Mouse (Mus musculus): ENCODE results near the gene Xpc.
A peak's percentile ranks its signal among the peaks of the same experiment; 100 is the strongest.

Xpc gene

DNA sequence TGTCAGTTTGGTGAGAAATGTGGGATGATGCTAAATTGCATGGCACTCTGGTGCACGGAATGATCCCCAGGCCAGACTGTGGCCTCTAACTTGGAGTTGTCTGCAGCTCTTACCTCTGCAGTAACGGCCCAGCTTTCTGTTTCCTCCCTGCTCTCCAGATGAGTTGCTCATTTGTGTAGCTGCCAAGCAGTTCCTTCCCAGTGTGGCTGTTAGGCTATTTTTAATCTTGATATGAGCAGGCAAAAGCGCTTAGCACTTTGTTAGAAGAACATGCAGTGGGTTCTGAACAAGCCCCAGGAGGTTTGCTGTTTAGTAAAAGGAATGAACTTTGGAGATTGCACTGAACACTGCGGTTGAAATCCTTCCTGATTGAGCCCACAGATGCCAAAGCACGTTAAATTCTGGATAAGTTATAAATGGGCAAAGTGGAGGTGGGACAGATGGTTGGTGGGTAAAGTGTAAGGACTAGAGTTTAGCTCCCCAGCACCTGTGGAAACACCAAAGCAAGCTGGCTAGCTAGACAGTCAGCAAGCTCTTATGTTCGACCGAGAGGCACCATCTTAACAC lies 2.8 kb upstream of the Xpc start:
- TF ChIP-seq NANOG (IDR thresholded peaks at IDR 0.05; ENCODE audit: borderline replicate concordance, low read length) (no peak), CTCF (conservative IDR thresholded peaks at IDR 0.05; ENCODE audit: low read length) (no peak), POU5F1 (IDR thresholded peaks at IDR 0.05; ENCODE audit: borderline replicate concordance, low read length) (no peak)
- Histone ChIP-seq H3K27me3 (ENCODE audit: insufficient read depth, low read length) (no peaks in the 10 kb centered on the region), H3K4me1 (replicated peaks; ENCODE audit: low read depth, low read length) (peaks cover 30% of the 10 kb centered on the region), H3K36me3 (ENCODE audit: insufficient read depth, low read length) (peaks cover 66% of the 10 kb centered on the region), H3K4me3 (replicated peaks; ENCODE audit: low read length) (no peak overlapping the region), H3K9me3 (ENCODE audit: low read length) (no peaks in the 10 kb centered on the region)

DNA sequence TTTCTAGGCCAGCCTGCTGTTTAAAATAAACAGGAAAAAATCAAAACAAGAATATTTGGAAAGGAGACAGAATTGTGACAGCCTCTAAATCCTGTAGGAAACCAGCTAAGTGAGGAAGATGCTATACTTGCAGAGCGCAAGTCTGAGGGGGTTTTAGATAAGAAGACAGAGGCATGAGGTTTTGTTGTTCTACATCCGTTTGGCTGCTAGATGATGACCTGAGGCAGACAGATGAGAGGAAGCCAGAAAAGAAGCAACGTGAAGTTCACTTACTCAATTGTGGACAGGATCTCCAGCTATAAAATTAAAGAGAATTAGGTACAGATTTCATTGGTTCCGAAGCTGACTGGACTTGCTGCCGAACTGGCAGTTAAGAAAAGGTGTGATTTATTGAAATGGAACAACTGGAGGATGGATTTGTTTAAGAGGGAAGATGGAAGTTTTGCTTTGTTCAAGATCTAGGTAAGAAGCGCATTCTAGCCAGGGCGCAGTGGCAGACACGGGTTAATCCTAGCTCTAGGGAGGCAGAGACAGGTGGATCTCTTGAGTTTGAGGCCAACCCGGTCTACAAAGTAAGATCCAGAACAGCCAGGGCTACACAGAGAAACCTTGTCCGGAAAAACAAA lies 838 bp downstream of the Xpc start:
- Histone ChIP-seq H3K36me3 (ENCODE audit: insufficient read depth, low read length) (peaks cover 58% of the 10 kb centered on the region), H3K4me3 (replicated peaks; ENCODE audit: low read length) (peak overlapping the region; percentile 97), H3K4me1 (replicated peaks; ENCODE audit: low read depth, low read length) (peaks cover 46% of the 10 kb centered on the region), H3K9me3 (ENCODE audit: low read length) (no peaks in the 10 kb centered on the region), H3K27me3 (ENCODE audit: insufficient read depth, low read length) (no peaks in the 10 kb centered on the region)
- TF ChIP-seq POU5F1 (IDR thresholded peaks at IDR 0.05; ENCODE audit: borderline replicate concordance, low read length) (no peak), NANOG (IDR thresholded peaks at IDR 0.05; ENCODE audit: borderline replicate concordance, low read length) (no peak), CTCF (conservative IDR thresholded peaks at IDR 0.05; ENCODE audit: low read length) (no peak)

DNA sequence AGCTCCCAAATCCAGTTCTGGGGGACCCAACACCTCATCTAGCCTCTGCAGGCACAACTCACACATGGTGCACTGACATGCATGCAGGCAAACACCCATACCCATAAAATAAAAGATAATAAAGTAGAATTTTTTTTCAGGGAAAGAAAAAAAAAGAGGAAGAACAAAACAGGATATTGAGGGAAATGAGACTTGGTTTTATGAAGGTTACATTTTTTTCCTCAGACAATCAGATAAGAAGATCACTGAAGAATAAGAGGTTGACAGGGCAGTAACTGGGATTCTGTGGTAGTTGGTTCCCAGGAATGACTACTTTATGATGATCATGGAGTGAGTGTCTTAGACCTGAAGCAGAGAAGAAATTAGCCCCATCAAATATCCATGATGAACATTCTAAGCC lies 1.6 kb downstream of the Xpc start:
- TF ChIP-seq POU5F1 (IDR thresholded peaks at IDR 0.05; ENCODE audit: borderline replicate concordance, low read length) (no peak), NANOG (IDR thresholded peaks at IDR 0.05; ENCODE audit: borderline replicate concordance, low read length) (no peak), CTCF (conservative IDR thresholded peaks at IDR 0.05; ENCODE audit: low read length) (no peak)

DNA sequence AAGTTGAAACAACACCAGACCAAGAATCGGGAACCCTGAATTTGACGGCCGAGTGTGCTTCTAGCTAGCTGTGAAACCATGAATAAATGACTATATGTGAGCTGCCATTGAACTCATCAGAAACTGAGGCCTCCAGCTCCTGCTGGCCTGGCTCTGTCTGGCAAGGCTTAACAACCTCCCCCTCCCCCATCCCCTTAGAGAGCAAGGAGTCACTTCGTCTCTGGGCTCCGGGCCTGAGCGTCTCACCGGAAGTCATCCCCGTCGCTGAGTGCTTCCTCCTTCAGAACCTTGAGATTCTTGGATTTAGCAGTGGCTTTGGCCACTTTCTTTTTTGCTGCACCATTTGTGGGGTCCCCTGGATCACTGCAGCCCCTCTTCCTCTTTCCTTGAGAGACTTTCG lies 5.5 kb downstream of the Xpc start:
- Histone ChIP-seq H3K27me3 (ENCODE audit: insufficient read depth, low read length) (no peaks in the 10 kb centered on the region), H3K36me3 (ENCODE audit: insufficient read depth, low read length) (peaks cover 77% of the 10 kb centered on the region), H3K4me3 (replicated peaks; ENCODE audit: low read length) (no peak overlapping the region), H3K9me3 (ENCODE audit: low read length) (no peaks in the 10 kb centered on the region), H3K4me1 (replicated peaks; ENCODE audit: low read depth, low read length) (peaks cover 39% of the 10 kb centered on the region)
- TF ChIP-seq POU5F1 (IDR thresholded peaks at IDR 0.05; ENCODE audit: borderline replicate concordance, low read length) (no peak), CTCF (conservative IDR thresholded peaks at IDR 0.05; ENCODE audit: low read length) (no peak), NANOG (IDR thresholded peaks at IDR 0.05; ENCODE audit: borderline replicate concordance, low read length) (no peak)

More for the DNA sequence above, 1.6 kb downstream of the Xpc start:
- Histone ChIP-seq H3K4me3 (replicated peaks; ENCODE audit: low read length) (no peak overlapping the region), H3K27me3 (ENCODE audit: insufficient read depth, low read length) (no peaks in the 10 kb centered on the region), H3K4me1 (replicated peaks; ENCODE audit: low read depth, low read length) (peaks cover 50% of the 10 kb centered on the region), H3K36me3 (ENCODE audit: insufficient read depth, low read length) (peaks cover 58% of the 10 kb centered on the region), H3K9me3 (ENCODE audit: low read length) (no peaks in the 10 kb centered on the region)

DNA sequence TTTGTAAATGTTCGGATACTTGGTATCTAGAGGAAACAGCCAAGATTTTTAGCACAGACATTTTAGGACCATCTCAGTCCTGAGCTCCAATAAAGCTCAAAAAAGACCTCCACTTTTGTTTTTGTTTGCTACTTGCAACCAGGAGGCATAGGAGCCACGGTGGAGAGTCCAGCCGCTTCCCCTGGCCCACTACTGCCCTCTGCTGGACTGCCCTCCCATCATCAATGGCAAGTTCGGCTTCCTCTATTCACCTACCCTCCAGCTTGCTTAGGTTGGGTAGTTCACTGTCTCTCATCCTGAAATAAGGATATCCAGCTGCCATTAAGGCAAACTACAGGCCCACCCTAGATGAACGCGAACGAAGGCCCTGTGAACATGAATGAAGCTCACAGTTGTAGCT lies 6.4 kb downstream of the Xpc start:
- Histone ChIP-seq H3K4me1 (replicated peaks; ENCODE audit: low read depth, low read length) (peaks cover 30% of the 10 kb centered on the region), H3K27me3 (ENCODE audit: insufficient read depth, low read length) (no peaks in the 10 kb centered on the region), H3K9me3 (ENCODE audit: low read length) (no peaks in the 10 kb centered on the region), H3K36me3 (ENCODE audit: insufficient read depth, low read length) (peaks cover 85% of the 10 kb centered on the region), H3K4me3 (replicated peaks; ENCODE audit: low read length) (no peak overlapping the region)
- peak; percentile 79 for TF ChIP-seq CTCF (conservative IDR thresholded peaks at IDR 0.05; ENCODE audit: low read length)
- TF ChIP-seq NANOG (IDR thresholded peaks at IDR 0.05; ENCODE audit: borderline replicate concordance, low read length), result no peak

DNA sequence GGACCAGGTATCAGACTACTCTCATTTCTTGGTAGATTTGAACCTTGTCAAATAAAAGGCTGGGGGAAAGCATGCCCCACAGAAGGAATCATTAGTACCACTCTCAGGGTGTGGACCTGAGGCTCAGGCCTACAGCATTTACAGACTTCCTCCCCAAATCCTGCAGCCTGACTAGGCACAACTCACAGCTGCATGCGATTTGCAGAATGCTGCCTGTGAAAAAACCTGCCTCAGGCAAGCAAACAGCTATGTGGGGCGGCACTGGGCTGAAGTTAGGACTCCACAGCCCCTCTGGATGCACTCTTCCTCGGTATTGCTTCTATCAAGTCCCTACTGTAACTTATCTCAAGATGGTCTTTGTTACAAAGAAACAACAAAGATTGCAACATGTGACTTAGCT lies 7.6 kb downstream of the Xpc start:
- no peak for TF ChIP-seq CTCF (conservative IDR thresholded peaks at IDR 0.05; ENCODE audit: low read length)
- TF ChIP-seq POU5F1 (IDR thresholded peaks at IDR 0.05; ENCODE audit: borderline replicate concordance, low read length), result no peak
- TF ChIP-seq NANOG (IDR thresholded peaks at IDR 0.05; ENCODE audit: borderline replicate concordance, low read length), result no peak
- Histone ChIP-seq H3K36me3 (ENCODE audit: insufficient read depth, low read length) (peaks cover 91% of the 10 kb centered on the region), H3K4me3 (replicated peaks; ENCODE audit: low read length) (no peak overlapping the region), H3K27me3 (ENCODE audit: insufficient read depth, low read length) (no peaks in the 10 kb centered on the region), H3K9me3 (ENCODE audit: low read length) (no peaks in the 10 kb centered on the region), H3K4me1 (replicated peaks; ENCODE audit: low read depth, low read length) (peaks cover 22% of the 10 kb centered on the region)

DNA sequence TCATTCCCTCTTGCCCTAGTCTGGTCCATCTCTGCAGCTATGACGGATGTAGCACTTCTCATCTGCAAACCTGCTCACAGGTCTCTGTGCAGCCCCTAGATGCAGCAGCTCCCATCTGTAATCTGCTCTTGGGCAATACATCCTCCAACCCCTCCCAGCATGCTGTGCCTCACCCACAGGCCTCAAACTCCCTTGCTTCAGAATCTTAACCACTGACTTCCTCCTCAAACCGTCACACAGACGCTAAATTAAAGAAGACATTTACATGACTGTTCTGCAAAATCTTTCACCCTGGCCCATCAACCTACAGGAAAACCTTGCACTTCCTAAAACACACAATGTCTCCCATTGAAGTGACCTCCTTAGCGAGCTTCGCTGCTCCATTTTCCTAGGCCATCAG lies 9.7 kb downstream of the Xpc start:
- TF ChIP-seq NANOG (IDR thresholded peaks at IDR 0.05; ENCODE audit: borderline replicate concordance, low read length) (no peak), CTCF (conservative IDR thresholded peaks at IDR 0.05; ENCODE audit: low read length) (no peak), POU5F1 (IDR thresholded peaks at IDR 0.05; ENCODE audit: borderline replicate concordance, low read length) (no peak)
- Histone ChIP-seq H3K4me1 (replicated peaks; ENCODE audit: low read depth, low read length) (peaks cover 18% of the 10 kb centered on the region), H3K36me3 (ENCODE audit: insufficient read depth, low read length) (peaks cover 96% of the 10 kb centered on the region), H3K9me3 (ENCODE audit: low read length) (no peaks in the 10 kb centered on the region), H3K4me3 (replicated peaks; ENCODE audit: low read length) (no peak overlapping the region), H3K27me3 (ENCODE audit: insufficient read depth, low read length) (no peaks in the 10 kb centered on the region)

DNA sequence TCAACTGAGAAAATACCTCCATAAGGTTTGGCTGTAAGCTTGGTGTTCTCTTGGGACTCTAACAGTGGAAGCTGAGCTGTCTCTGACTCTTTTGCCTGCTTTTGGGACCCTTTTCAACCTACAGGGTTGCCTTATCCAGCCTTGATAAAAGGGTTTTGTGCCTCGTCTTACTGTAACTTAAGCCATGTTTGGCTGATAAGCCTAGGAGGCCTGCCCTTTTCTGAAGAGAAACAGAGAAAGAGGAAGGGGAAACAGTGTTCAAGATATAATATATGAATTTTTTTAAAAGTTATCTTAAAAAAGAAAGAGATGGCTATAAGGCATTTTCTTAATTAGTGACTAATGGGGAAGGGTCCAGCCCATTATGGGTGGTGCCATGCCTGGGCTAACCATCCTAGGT lies 12.4 kb downstream of the Xpc start:
- Histone ChIP-seq H3K27me3 (ENCODE audit: insufficient read depth, low read length) (no peaks in the 10 kb centered on the region), H3K4me3 (replicated peaks; ENCODE audit: low read length) (no peak overlapping the region), H3K9me3 (ENCODE audit: low read length) (no peaks in the 10 kb centered on the region), H3K4me1 (replicated peaks; ENCODE audit: low read depth, low read length) (no peaks in the 10 kb centered on the region), H3K36me3 (ENCODE audit: insufficient read depth, low read length) (peaks cover 100% of the 10 kb centered on the region)
- no peak for TF ChIP-seq POU5F1 (IDR thresholded peaks at IDR 0.05; ENCODE audit: borderline replicate concordance, low read length)
- no peak for TF ChIP-seq NANOG (IDR thresholded peaks at IDR 0.05; ENCODE audit: borderline replicate concordance, low read length)
- TF ChIP-seq CTCF (conservative IDR thresholded peaks at IDR 0.05; ENCODE audit: low read length), result no peak

DNA sequence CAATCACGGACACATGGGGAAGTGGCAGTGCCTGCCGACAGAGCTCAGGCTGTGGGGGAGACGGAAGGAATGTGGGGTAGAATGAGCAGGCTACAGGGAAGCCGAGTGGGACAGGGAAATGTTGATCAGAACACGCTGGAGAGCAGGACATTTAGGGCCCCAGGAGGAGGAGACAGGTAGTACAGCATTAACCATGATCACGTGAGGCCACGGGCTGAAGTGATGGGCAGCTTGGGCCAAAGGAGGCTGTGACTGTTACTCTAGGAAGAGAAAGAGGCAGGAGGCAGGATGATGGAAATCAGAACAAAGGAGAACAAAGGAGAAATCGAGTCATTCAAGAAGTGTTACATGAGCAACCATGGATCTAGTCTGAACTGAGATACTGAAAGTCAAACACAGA lies 21.2 kb downstream of the Xpc start:
- TF ChIP-seq CTCF (conservative IDR thresholded peaks at IDR 0.05; ENCODE audit: low read length) (no peak), POU5F1 (IDR thresholded peaks at IDR 0.05; ENCODE audit: borderline replicate concordance, low read length) (no peak), NANOG (IDR thresholded peaks at IDR 0.05; ENCODE audit: borderline replicate concordance, low read length) (no peak)
- no peaks in the 10 kb centered on the region for H3K9me3 ChIP-seq (ENCODE audit: low read length)
- peaks cover 19% of the 10 kb centered on the region for H3K4me1 ChIP-seq (replicated peaks; ENCODE audit: low read depth, low read length)
- H3K4me3 ChIP-seq (replicated peaks; ENCODE audit: low read length), result no peak overlapping the region
- peaks cover 90% of the 10 kb centered on the region for H3K36me3 ChIP-seq (ENCODE audit: insufficient read depth, low read length)
- no peaks in the 10 kb centered on the region for H3K27me3 ChIP-seq (ENCODE audit: insufficient read depth, low read length)
